Mouse (Mus musculus) neural tube, embryonic 15.5 days (tissue): Measurements from ENCODE around the gene Mxra7. TPM values are rescaled to one million over a fixed set of nuclear protein-coding genes. Genes with fewer than 3 reads are reported as not detected.

Experiments used
- ATAC-seq: fragments of 200-750 bp; cut with Nextera tagmentation; 2 replicates; pipeline ENCODE4 v1.8.0; 2017; ENCODE audit warnings: mild to moderate bottlenecking, moderate TSS enrichment, moderate library complexity; ENCODE audit not compliant: low FRiP score
- H3K27ac ChIP-seq: fragments of 300-500 bp; sonication (generic); replicated peaks from 2 replicates; pipeline ENCODE4 v1.5.1; 2015; ENCODE audit warnings: mild to moderate bottlenecking, inconsistent platforms
- H3K27me3 ChIP-seq: fragments of 300-500 bp; sonication (generic); replicated peaks from 2 replicates; pipeline ENCODE4 v1.6.1; 2015; ENCODE audit warnings: inconsistent platforms
- H3K36me3 ChIP-seq: fragments of 300-500 bp; sonication (generic); 2 replicates; pipeline ENCODE4 v1.6.1; 2015; ENCODE audit warnings: inconsistent platforms
- H3K4me1 ChIP-seq: fragments of 300-500 bp; sonication (generic); 2 replicates; pipeline ENCODE4 v1.6.1; 2015; ENCODE audit warnings: inconsistent platforms
- H3K4me2 ChIP-seq: fragments of 300-500 bp; sonication (generic); 2 replicates; pipeline ENCODE4 v1.6.1; 2015; ENCODE audit warnings: inconsistent platforms, mild to moderate bottlenecking, moderate library complexity
- H3K4me3 ChIP-seq: fragments of 300-500 bp; sonication (generic); replicated peaks from 2 replicates; pipeline ENCODE4 v1.5.1; 2015; ENCODE audit warnings: mild to moderate bottlenecking, inconsistent platforms
- H3K9ac ChIP-seq: fragments of 300-500 bp; sonication (generic); replicated peaks from 2 replicates; pipeline ENCODE4 v1.6.1; 2015; ENCODE audit warnings: mild to moderate bottlenecking, inconsistent platforms
- H3K9me3 ChIP-seq: fragments of 300-500 bp; sonication (generic); replicated peaks from 2 replicates; pipeline ENCODE4 v1.6.1; 2016; ENCODE audit warnings: inconsistent platforms
- WGBS: fragments of 180-500 bp; shearing (Covaris S2); methylation state at CpG from one replicate; pipeline ENCODE4 v1.1.7; 2015; ENCODE audit warnings: mixed read lengths; 5-methylcytosine and 5-hydroxymethylcytosine counted together
- polyA plus RNA-seq: library from polyadenylated mRNA; unstranded; fragments of >200 nt; fragmentation: Nextera tagmentation; extraction: Ambion mirVana; gene quantifications from 2 replicates; pipeline ENCODE4 v1.2.1, GENCODE M21; 2015

Gene Mxra7
- polyA plus RNA-seq, 1 experiment from 2014 or later, result 43.2 TPM

- Histone ChIP-seq H3K4me3 (no peak overlapping the region), H3K4me2 (no peak overlapping the region), H3K27ac (no peak overlapping the region), H3K9ac (no peak overlapping the region), H3K4me1 (no peaks in the 10 kb centered on the region), H3K9me3 (no peaks in the 10 kb centered on the region), H3K27me3 (no peaks in the 10 kb centered on the region), H3K36me3 (no peaks in the 10 kb centered on the region)
- 90% methylated on average over 5 of the region's 5 CpGs for WGBS
- no peak for ATAC-seq
Measured at GRCm38 (mm10) chr11:116753674-116754470, 74.0 kb downstream of the Mxra7 start.

Other genes with a start within 250 kb of the Mxra7 start
- 19.2 and 32.4 TPM in 2 replicates for gene Ube2o, start 246.6 kb downstream of the Mxra7 start, polyA plus RNA-seq
- 0.34 and 0.49 TPM in 2 replicates for gene Aanat, start 241.6 kb downstream of the Mxra7 start, polyA plus RNA-seq
- 1.4 and 4.0 TPM in 2 replicates for gene Rhbdf2, start 201.0 kb downstream of the Mxra7 start, polyA plus RNA-seq
- gene Prcd, start 174.5 kb downstream of the Mxra7 start, polyA plus RNA-seq, result 3.1 and 3.4 TPM in 2 replicates
- 28.7 and 31.1 TPM in 2 replicates for gene Cygb, start 173.7 kb downstream of the Mxra7 start, polyA plus RNA-seq
- gene St6galnac1, start 52.5 kb downstream of the Mxra7 start, polyA plus RNA-seq, result not detected in 2 replicates
- gene Mettl23, start 15.2 kb upstream of the Mxra7 start, polyA plus RNA-seq, result 64.7 and 66.7 TPM in 2 replicates
- 63.2 and 68.6 TPM in 2 replicates for gene Jmjd6, start 15.4 kb upstream of the Mxra7 start, polyA plus RNA-seq
- gene Mfsd11, start 24.4 kb upstream of the Mxra7 start, polyA plus RNA-seq, result 43.5 and 51.6 TPM in 2 replicates
- 514 and 555 TPM in 2 replicates for gene Srsf2, start 25.0 kb upstream of the Mxra7 start, polyA plus RNA-seq
- gene Mgat5b, start 90.8 kb upstream of the Mxra7 start, polyA plus RNA-seq, result 20.1 and 25.0 TPM in 2 replicates